Mouse (Mus musculus) intestine, postnatal 0 days (tissue): ENCODE data around the gene Kif26b. TPM values are rescaled to one million over a fixed set of nuclear protein-coding genes. Genes with fewer than 3 reads are reported as not detected.

ENCODE experiments used
- ATAC-seq: fragments of 200-750 bp; cut with Nextera tagmentation; 2 replicates; pipeline ENCODE4 v1.8.0; 2017; ENCODE audit warnings: mild to moderate bottlenecking, moderate TSS enrichment, moderate library complexity
- H3K27ac ChIP-seq: fragments of 300-500 bp; sonication (generic); 2 replicates; pipeline ENCODE4 v1.5.1; 2014; ENCODE audit warnings: mild to moderate bottlenecking, low read depth, low read length, moderate library complexity
- H3K27me3 ChIP-seq: fragments of 300-500 bp; sonication (generic); replicated peaks from 2 replicates; pipeline ENCODE4 v1.6.1; 2014; ENCODE audit warnings: low read length, mixed read lengths; ENCODE audit not compliant: control insufficient read depth, insufficient read depth
- H3K36me3 ChIP-seq: fragments of 300-500 bp; sonication (generic); 2 replicates; pipeline ENCODE4 v1.6.1; 2014; ENCODE audit warnings: mild to moderate bottlenecking, moderate library complexity; ENCODE audit not compliant: control insufficient read depth, insufficient read depth
- H3K4me1 ChIP-seq: fragments of 300-500 bp; sonication (generic); replicated peaks from 2 replicates; pipeline ENCODE4 v1.6.1; 2014; ENCODE audit warnings: antibody characterized with exemption, low read length, mixed read lengths; ENCODE audit not compliant: control insufficient read depth, insufficient read depth
- H3K4me2 ChIP-seq: fragments of 300-500 bp; sonication (generic); replicated peaks from 2 replicates; pipeline ENCODE4 v1.6.1; 2014; ENCODE audit warnings: low read depth, mild to moderate bottlenecking, moderate library complexity
- H3K4me3 ChIP-seq: fragments of 300-500 bp; sonication (generic); 2 replicates; pipeline ENCODE4 v1.5.1; 2014; ENCODE audit warnings: low read depth, low read length
- H3K9ac ChIP-seq: fragments of 300-500 bp; sonication (generic); 2 replicates; pipeline ENCODE4 v1.6.1; 2014; ENCODE audit warnings: mild to moderate bottlenecking, low read depth, low read length
- H3K9me3 ChIP-seq: fragments of 300-500 bp; sonication (generic); 2 replicates; pipeline ENCODE4 v1.6.1; 2016; ENCODE audit warnings: mixed run types; ENCODE audit not compliant: control insufficient read depth
- CTCF ChIP-seq: sonication (generic); IDR thresholded peaks from 2 replicates; pipeline ENCODE4 v1.5.1; 2016; ENCODE audit warnings: low read depth, mild to moderate bottlenecking, control low read depth, antibody characterized with exemption, moderate library complexity
- WGBS: fragments of 180-500 bp; shearing (Covaris S2); extraction: QIAGEN DNeasy Blood & Tissue Kit; methylation state at CpG from one replicate; pipeline ENCODE4 v1.1.7; 2014; 5-methylcytosine and 5-hydroxymethylcytosine counted together
- polyA plus RNA-seq: library from polyadenylated mRNA; unstranded; fragments of >200 nt; fragmentation: Nextera tagmentation; extraction: Ambion mirVana; gene quantifications from 2 replicates; pipeline ENCODE4 v1.2.1, GENCODE M21; 2015

Kif26b gene
- polyA plus RNA-seq, 1 experiment from 2014 or later, result 0.57 TPM

GRCm38 (mm10) chr1:178686881-178687280 lies 158.0 kb downstream of the Kif26b start:
- no peak for ATAC-seq
- H3K27ac ChIP-seq, result no peak overlapping the region
- no peaks in the 10 kb centered on the region for H3K27me3 ChIP-seq
- no peak overlapping the region for H3K4me2 ChIP-seq
- no peak for TF ChIP-seq CTCF
- no peak overlapping the region for H3K4me3 ChIP-seq
- no peak overlapping the region for H3K9ac ChIP-seq
- H3K4me1 ChIP-seq, result no peaks in the 10 kb centered on the region
- H3K36me3 ChIP-seq, result no peaks in the 10 kb centered on the region
- H3K9me3 ChIP-seq, result no peaks in the 10 kb centered on the region

- Histone ChIP-seq H3K27me3 (no peaks in the 10 kb centered on the region), H3K4me1 (no peaks in the 10 kb centered on the region), H3K27ac (no peak overlapping the region), H3K36me3 (no peaks in the 10 kb centered on the region), H3K4me2 (no peak overlapping the region), H3K4me3 (no peak overlapping the region), H3K9me3 (no peaks in the 10 kb centered on the region), H3K9ac (no peak overlapping the region)
- peak; percentile 53 for TF ChIP-seq CTCF
- no peak for ATAC-seq
- WGBS, result 69% methylated on average over 4 of the region's 4 CpGs
Observed at GRCm38 (mm10) chr1:178689512-178689911, 160.6 kb downstream of the Kif26b start.

- 97% methylated on average over 3 of the region's 3 CpGs for WGBS
- Histone ChIP-seq H3K36me3 (no peaks in the 10 kb centered on the region), H3K4me2 (no peak overlapping the region), H3K27me3 (no peaks in the 10 kb centered on the region), H3K9me3 (no peaks in the 10 kb centered on the region), H3K9ac (no peak overlapping the region), H3K4me3 (no peak overlapping the region), H3K4me1 (no peaks in the 10 kb centered on the region), H3K27ac (no peak overlapping the region)
- TF ChIP-seq CTCF, result no peak
- ATAC-seq, result no peak
Observed at GRCm38 (mm10) chr1:178691679-178692078, 162.8 kb downstream of the Kif26b start.

- no peak overlapping the region for H3K4me3 ChIP-seq
- no peaks in the 10 kb centered on the region for H3K27me3 ChIP-seq
- no peak for ATAC-seq
- H3K4me1 ChIP-seq, result no peaks in the 10 kb centered on the region
- H3K36me3 ChIP-seq, result no peaks in the 10 kb centered on the region
- TF ChIP-seq CTCF, result no peak
- no peaks in the 10 kb centered on the region for H3K9me3 ChIP-seq
- no peak overlapping the region for H3K9ac ChIP-seq
- no peak overlapping the region for H3K27ac ChIP-seq
- WGBS, result 40% methylated on average over 4 of the region's 4 CpGs
- H3K4me2 ChIP-seq, result no peak overlapping the region
Observed at GRCm38 (mm10) chr1:178700102-178700501, 171.2 kb downstream of the Kif26b start.

- 50% methylated on average over 8 of the region's 8 CpGs for WGBS
Observed at GRCm38 (mm10) chr1:178703496-178703895, 174.6 kb downstream of the Kif26b start.

GRCm38 (mm10) chr1:178707925-178708351 lies 179.0 kb downstream of the Kif26b start:
- 20% methylated on average over 7 of the region's 7 CpGs for WGBS
- Histone ChIP-seq H3K9me3 (no peaks in the 10 kb centered on the region), H3K4me3 (no peak overlapping the region), H3K4me1 (no peaks in the 10 kb centered on the region), H3K36me3 (no peaks in the 10 kb centered on the region), H3K27me3 (no peaks in the 10 kb centered on the region; the same call in 1 of the 2 replicates), H3K4me2 (no peak overlapping the region), H3K9ac (no peak overlapping the region), H3K27ac (no peak overlapping the region)
- ATAC-seq, result peak; percentile 69
- no peak for TF ChIP-seq CTCF

More at GRCm38 (mm10) chr1:178703496-178703895, 174.6 kb downstream of the Kif26b start:
- Histone ChIP-seq H3K9ac (no peak overlapping the region), H3K4me2 (no peak overlapping the region), H3K4me3 (no peak overlapping the region), H3K27ac (no peak overlapping the region), H3K36me3 (no peaks in the 10 kb centered on the region), H3K27me3 (no peaks in the 10 kb centered on the region), H3K9me3 (no peaks in the 10 kb centered on the region), H3K4me1 (no peaks in the 10 kb centered on the region)
- ATAC-seq, result no peak
- no peak for TF ChIP-seq CTCF

- Histone ChIP-seq H3K4me2 (no peak overlapping the region), H3K27ac (no peak overlapping the region), H3K4me1 (no peaks in the 10 kb centered on the region), H3K36me3 (no peaks in the 10 kb centered on the region), H3K4me3 (no peak overlapping the region), H3K9ac (no peak overlapping the region), H3K9me3 (no peaks in the 10 kb centered on the region), H3K27me3 (no peaks in the 10 kb centered on the region; the same call in 1 of the 2 replicates)
- ATAC-seq, result no peak
- 24% methylated on average over 1 of the region's 1 CpGs for WGBS
- no peak for TF ChIP-seq CTCF
Observed at GRCm38 (mm10) chr1:178708356-178708755, 179.4 kb downstream of the Kif26b start.
